Comparison of ENCODE assay signal across 17 mouse cellular contexts in genomic region chr15:25322601-25323000, GRCm38 (mm10).
"Had no signal": no experiment of that assay in that cellular context is flagged by ENCODE, and none has a peak within 500 bp of the region (broad histone marks: within the 10 kb centered on the region; RNA-seq: fewer than 3 reads in every experiment).

No protein-coding gene starts in this region.

- H3K27ac ChIP-seq: intestine, embryonic 15.5 days; kidney, embryonic 15.5 days; limb, embryonic 13.5 days; liver, embryonic 13.5 days; midbrain, embryonic 10.5 days; midbrain, embryonic 13.5 days; stomach, postnatal 0 days had no signal

- H3K9me3 ChIP-seq: intestine, embryonic 15.5 days; kidney, embryonic 15.5 days; limb, embryonic 13.5 days; liver, embryonic 13.5 days; midbrain, embryonic 10.5 days; midbrain, embryonic 13.5 days had no signal

- H3K4me2 ChIP-seq: intestine, embryonic 15.5 days; kidney, embryonic 15.5 days; limb, embryonic 13.5 days; liver, embryonic 13.5 days; midbrain, embryonic 13.5 days had no signal

- H3K27me3 ChIP-seq: intestine, embryonic 15.5 days; kidney, embryonic 15.5 days; limb, embryonic 13.5 days; liver, embryonic 13.5 days; midbrain, embryonic 13.5 days had no signal

- ATAC-seq: intestine, embryonic 15.5 days; midbrain, embryonic 13.5 days; midbrain, embryonic 16.5 days had no signal

- DNase-seq: kidney, adult 11 months; kidney, adult 8-10 months; kidney, postnatal 14 days; left cerebral cortex, postnatal 4 days; liver, embryonic 13.5 days; lung, adult 2 months; lung, postnatal 14 days; thymus, adult 2 months; thymus, postnatal 25 days had no signal

- H3K4me1 ChIP-seq: intestine, embryonic 15.5 days; kidney, embryonic 15.5 days; limb, embryonic 13.5 days; liver, embryonic 13.5 days; midbrain, embryonic 13.5 days had no signal

- H3K36me3 ChIP-seq: intestine, embryonic 15.5 days; kidney, embryonic 15.5 days; limb, embryonic 13.5 days; liver, embryonic 13.5 days; midbrain, embryonic 10.5 days; midbrain, embryonic 13.5 days had no signal

- H3K4me3 ChIP-seq: intestine, embryonic 15.5 days; kidney, embryonic 15.5 days; limb, embryonic 13.5 days; liver, embryonic 13.5 days; midbrain, embryonic 10.5 days; midbrain, embryonic 13.5 days; myocyte had no signal

- H3K9ac ChIP-seq: intestine, embryonic 15.5 days; kidney, embryonic 15.5 days; limb, embryonic 13.5 days; liver, embryonic 13.5 days; midbrain, embryonic 13.5 days had no signal
